Comparison of ENCODE assay signal across 8 mouse cellular contexts in genomic region chr9:111918275-111918940, GRCm38 (mm10).
DNase-seq lines count a peak whose midpoint lies in the region; ATAC-seq and TF ChIP-seq lines count a peak whose summit lies in the region.

No protein-coding gene starts in this region.

- ATAC-seq in lung, postnatal 0 days: no peak

- H3K27me3 ChIP-seq in forebrain, embryonic 10.5 days (ENCODE audit: poor library complexity, severe bottlenecking): no peaks in the 10 kb centered on the region
- H3K27me3 ChIP-seq in hindbrain, embryonic 10.5 days (ENCODE audit: insufficient read depth, poor library complexity, severe bottlenecking): no peaks in the 10 kb centered on the region
- no peaks in the 10 kb centered on the region for H3K27me3 ChIP-seq in lung, postnatal 0 days (replicated peaks; ENCODE audit: insufficient read depth, low read length)

- H3K9ac ChIP-seq in lung, postnatal 0 days (replicated peaks; ENCODE audit: low read depth): no peak overlapping the region

- peak; percentile 72 for DNase-seq in Muller cell, postnatal 12 days (ENCODE audit: inconsistent ontology term)
- DNase-seq in c-Kit-positive CD71-negative TER-119-negative erythroid progenitor cells, embryonic 14.5 days (ENCODE audit: low read depth): peak; percentile 25
- peak; percentile 69 for DNase-seq in forebrain, embryonic 10.5 days (ENCODE audit: extremely low spot score, low spot score)
- DNase-seq in hindbrain, embryonic 10.5 days (ENCODE audit: low spot score): peak; percentile 72
- peak; percentile 55 to 82 for DNase-seq in layer of hippocampus, adult 2 months (ENCODE audit: low spot score in 2 of 2)
- DNase-seq in lung, postnatal 0 days (ENCODE audit: low spot score): peak; percentile 65
- peak; percentile 81 for DNase-seq in retina, postnatal 1 day
- DNase-seq in urinary bladder, postnatal 25 days (ENCODE audit: low spot score): peak; percentile 73

- no peak overlapping the region for H3K27ac ChIP-seq in forebrain, embryonic 10.5 days
- no peak overlapping the region for H3K27ac ChIP-seq in hindbrain, embryonic 10.5 days
- H3K27ac ChIP-seq in layer of hippocampus, adult 2 months: no peak overlapping the region
- no peak overlapping the region for H3K27ac ChIP-seq in lung, postnatal 0 days (ENCODE audit: low read length)

- no peak for TF ChIP-seq EP300 in lung, postnatal 0 days (IDR thresholded peaks at IDR 0.05)

- no peaks in the 10 kb centered on the region for H3K9me3 ChIP-seq in forebrain, embryonic 10.5 days
- 0 out of 2 replicates have a peak, but pooled peaks cover 3% of the 10 kb centered on the region for H3K9me3 ChIP-seq in hindbrain, embryonic 10.5 days
- no peaks in the 10 kb centered on the region for H3K9me3 ChIP-seq in lung, postnatal 0 days (ENCODE audit: low read length)

- peak; percentile 96 for TF ChIP-seq CTCF in layer of hippocampus, adult 2 months (conservative IDR thresholded peaks at IDR 0.05)
- peak; percentile 91 for TF ChIP-seq CTCF in lung, postnatal 0 days (IDR thresholded peaks at IDR 0.05)

- no peaks in the 10 kb centered on the region for H3K36me3 ChIP-seq in forebrain, embryonic 10.5 days (replicated peaks)
- H3K36me3 ChIP-seq in hindbrain, embryonic 10.5 days: no peaks in the 10 kb centered on the region
- no peaks in the 10 kb centered on the region for H3K36me3 ChIP-seq in lung, postnatal 0 days (ENCODE audit: insufficient read depth, low read length)

- H3K4me2 ChIP-seq in lung, postnatal 0 days (replicated peaks; ENCODE audit: low read depth, low read length): no peak overlapping the region

- 0 out of 2 replicates have a peak, but pooled peaks cover 4% of the 10 kb centered on the region for H3K4me1 ChIP-seq in forebrain, embryonic 10.5 days
- no peaks in the 10 kb centered on the region for H3K4me1 ChIP-seq in hindbrain, embryonic 10.5 days (replicated peaks)
- no peaks in the 10 kb centered on the region for H3K4me1 ChIP-seq in lung, postnatal 0 days (ENCODE audit: insufficient read depth, low read depth, low read length)

- no peak overlapping the region for H3K4me3 ChIP-seq in forebrain, embryonic 10.5 days
- H3K4me3 ChIP-seq in hindbrain, embryonic 10.5 days: no peak overlapping the region
- H3K4me3 ChIP-seq in layer of hippocampus, adult 2 months: no peak overlapping the region
- no peak overlapping the region for H3K4me3 ChIP-seq in lung, postnatal 0 days (ENCODE audit: low read depth, low read length)

- 19% methylated on average over 16 of the region's 16 CpGs for WGBS in forebrain, embryonic 10.5 days
- WGBS in hindbrain, embryonic 10.5 days: 23% methylated on average over 16 of the region's 16 CpGs
- WGBS in lung, postnatal 0 days: 18% methylated on average over 16 of the region's 16 CpGs

Comparison
In these comparisons a context has a peak if more than half of its experiments do, and no peak if none do; other contexts are left out.
1. DNase-seq: peak in every context shown above with its lines; median percentile 81 in retina, postnatal 1 day; 73 in urinary bladder, postnatal 25 days; 72 in Muller cell, postnatal 12 days; 72 in hindbrain, embryonic 10.5 days; 69 in forebrain, embryonic 10.5 days; 68 in layer of hippocampus, adult 2 months; 65 in lung, postnatal 0 days; 25 in c-Kit-positive CD71-negative TER-119-negative erythroid progenitor cells, embryonic 14.5 days.